In genomic region chr11:94473707-94474543, GRCm38 (mm10) we compare ENCODE assay signal across 8 mouse cellular contexts. TPM values are rescaled to one million over a fixed set of nuclear protein-coding genes. Genes with fewer than 3 reads are reported as not detected.
DNase-seq lines count a peak whose midpoint lies in the region; ATAC-seq lines count a peak whose summit lies in the region.

Gene Cacna1g (minus strand): TSS chr11:94474198.

- H3K4me1 ChIP-seq in hindbrain, embryonic 14.5 days (replicated peaks; ENCODE audit: control insufficient read depth, insufficient read depth, low read length), result peaks cover 43% of the 10 kb centered on the region

- peak within 1 kb of the TSS; percentile 91 for H3K4me3 ChIP-seq in hindbrain, embryonic 14.5 days (replicated peaks; ENCODE audit: low read length)

- H3K27ac ChIP-seq in hindbrain, embryonic 14.5 days, result peak within 1 kb of the TSS; percentile 88

- no peaks in the 10 kb centered on the region for H3K9me3 ChIP-seq in hindbrain, embryonic 14.5 days (ENCODE audit: control insufficient read depth, low read length)

- peak; percentile 87 for DNase-seq in gastrocnemius, adult 18-20 months (ENCODE audit: low spot score)
- DNase-seq in hindbrain, embryonic 14.5 days (ENCODE audit: low spot score), result peak; percentile 85
- peak; percentile 84 to 86 for DNase-seq in layer of hippocampus, postnatal 36 days
- DNase-seq in lung, postnatal 14 days, result peak; percentile 86
- DNase-seq in retina, postnatal 1 day, result peak; percentile 86
- DNase-seq in thymus, postnatal 4 days, result peak; percentile 78

- no peaks in the 10 kb centered on the region for H3K27me3 ChIP-seq in hindbrain, embryonic 14.5 days (ENCODE audit: control insufficient read depth, insufficient read depth, low read length)

- ATAC-seq in activated CD4-positive, CD25-positive, alpha-beta regulatory T cell, adult 4 months, result peak; percentile 79
- peak; percentile 85 for ATAC-seq in common myeloid progenitor, adult 5-6 weeks (replicated peaks; ENCODE audit: low read depth, poor library complexity, severe bottlenecking)
- peak; percentile 89 for ATAC-seq in hindbrain, embryonic 14.5 days (ENCODE audit: low FRiP score)

- under 1% methylated on average over 52 of the region's 71 CpGs for WGBS in hindbrain, embryonic 14.5 days

- peak within 1 kb of the TSS; percentile 97 for H3K9ac ChIP-seq in hindbrain, embryonic 14.5 days

- no peaks in the 10 kb centered on the region for H3K36me3 ChIP-seq in hindbrain, embryonic 14.5 days (replicated peaks; ENCODE audit: control insufficient read depth, insufficient read depth)

- peak within 1 kb of the TSS; percentile 96 for H3K4me2 ChIP-seq in hindbrain, embryonic 14.5 days (replicated peaks)

RNA-seq across cellular contexts. Expression of gene Cacna1g, which starts in this region (rescaled TPM):
- polyA plus RNA-seq in activated CD4-positive, CD25-positive, alpha-beta regulatory T cell, adult 4 months (2017; shearing (Covaris generic)), result not detected
- 0.34 TPM in 1 of 2 replicates, not detected in the other for total RNA-seq in common myeloid progenitor, adult 5-6 weeks (2017)
- 1 to 10 TPM in 1 of 2 experiments, under 1 TPM in 1; 0.94 to 1.3 TPM for total RNA-seq in gastrocnemius, adult 18-20 months (2021)
- polyA plus RNA-seq in hindbrain, embryonic 14.5 days (2014; fragmentation: Nextera tagmentation; extraction: Ambion mirVana), result 18.6 and 22.8 TPM in 2 replicates
- total RNA-seq in layer of hippocampus, postnatal 36 days (2021), result 10 to 100 TPM; 65.7 to 81.0 TPM

Comparison
In these comparisons a context has a peak if more than half of its experiments do, and no peak if none do; other contexts are left out.
1. Peak in every context shown above with its lines: DNase-seq, ATAC-seq, H3K4me3 ChIP-seq and H3K27ac ChIP-seq.
2. RNA of gene Cacna1g (total RNA-seq): 65.7 to 81.0 TPM in layer of hippocampus, postnatal 36 days; 0.94 to 1.3 TPM in gastrocnemius, adult 18-20 months and 0.34 TPM in common myeloid progenitor, adult 5-6 weeks; every median in the first group is over 10 times any median in the second.
3. RNA of gene Cacna1g (polyA plus RNA-seq): 18.6 to 22.8 TPM in hindbrain, embryonic 14.5 days; not detected in activated CD4-positive, CD25-positive, alpha-beta regulatory T cell, adult 4 months; every median in the first group is over 10 times any median in the second.
4. Peak in ATAC-seq in activated CD4-positive, CD25-positive, alpha-beta regulatory T cell, adult 4 months; RNA of the gene not detected or under 1 TPM.
5. Peak in ATAC-seq in common myeloid progenitor, adult 5-6 weeks; RNA of the gene not detected or under 1 TPM.